Mouse (Mus musculus) testis, adult 2 months (tissue): ENCODE results near the gene Tusc2. TPM values are rescaled to one million over a fixed set of nuclear protein-coding genes. Genes with fewer than 3 reads are reported as not detected.

Source experiments
- H3K27ac ChIP-seq: fragments of 200-500 bp; 2 replicates; pipeline ENCODE4 v1.5.1; 2012; ENCODE audit warnings: low read depth, low read length; ENCODE audit not compliant: control insufficient read depth, insufficient read depth
- H3K27me3 ChIP-seq: fragments of 200-500 bp; 2 replicates; pipeline ENCODE4 v1.6.1; 2012; ENCODE audit warnings: mild to moderate bottlenecking, low read length, moderate library complexity; ENCODE audit not compliant: control insufficient read depth, insufficient read depth
- H3K36me3 ChIP-seq: fragments of 200-500 bp; 2 replicates; pipeline ENCODE4 v1.6.1; 2012; ENCODE audit warnings: mild to moderate bottlenecking, low read length; ENCODE audit not compliant: control insufficient read depth, insufficient read depth
- H3K4me1 ChIP-seq: fragments of 200-500 bp; 2 replicates; pipeline ENCODE4 v1.6.1; 2012; ENCODE audit warnings: low read length; ENCODE audit not compliant: control insufficient read depth, insufficient read depth
- H3K4me3 ChIP-seq: fragments of 200-500 bp; 2 replicates; pipeline ENCODE4 v1.5.1; 2012; ENCODE audit warnings: low read depth, mild to moderate bottlenecking, low read length, moderate library complexity, mixed read lengths; ENCODE audit not compliant: control insufficient read depth
- CTCF ChIP-seq: fragments of 200-500 bp; IDR thresholded peaks from 2 replicates; pipeline ENCODE4 v1.5.1; 2012; ENCODE audit warnings: low read depth, mild to moderate bottlenecking, inconsistent platforms, low read length, moderate library complexity; ENCODE audit not compliant: control insufficient read depth, insufficient read depth, insufficient replicate concordance
- POLR2A ChIP-seq: fragments of 200-500 bp; IDR thresholded peaks from 2 replicates; pipeline ENCODE4 v1.6.1; 2012; ENCODE audit warnings: low read depth, mild to moderate bottlenecking, inconsistent platforms, low read length, moderate library complexity; ENCODE audit not compliant: control insufficient read depth
- polyA plus RNA-seq: library from polyadenylated mRNA; depleted of rRNA; stranded (reverse); fragments of >200 nt; gene quantifications from 2 replicates; pipeline ENCODE4 v1.2.3, GENCODE M21; 2012

Gene Tusc2
- polyA plus RNA-seq, 1 experiment: 28.4 TPM

- Histone ChIP-seq H3K36me3 (no peaks in the 10 kb centered on the region; the same call in 1 of the 2 replicates), H3K27ac (no peak overlapping the region), H3K4me1 (peaks cover 30% of the 10 kb centered on the region), H3K27me3 (no peaks in the 10 kb centered on the region), H3K4me3 (no peak overlapping the region)
- peak; percentile 82; the same call in 1 of the 2 replicates for TF ChIP-seq CTCF
- TF ChIP-seq POLR2A: no peak
These were observed 3.1 kb downstream of the Tusc2 start for GRCm38 (mm10) chr9:107566041-107566709.

- TF ChIP-seq CTCF (no peak), POLR2A (no peak)
- no peaks in the 10 kb centered on the region for H3K27me3 ChIP-seq
- H3K36me3 ChIP-seq: no peaks in the 10 kb centered on the region
- no peak overlapping the region for H3K27ac ChIP-seq
- H3K4me3 ChIP-seq: no peak overlapping the region
- H3K4me1 ChIP-seq: peaks cover 30% of the 10 kb centered on the region
These were observed 3.8 kb downstream of the Tusc2 start for GRCm38 (mm10) chr9:107566855-107567254.

GRCm38 (mm10) chr9:107567702-107568319 is 4.8 kb downstream of the Tusc2 start, which contains the start of gene Hyal2:
Gene Hyal2, plus strand, starts transcription at chr9:107567945.
- H3K4me1 ChIP-seq: peaks cover 28% of the 10 kb centered on the region
- H3K4me3 ChIP-seq: peak within 1 kb of the TSS; percentile 93
- H3K36me3 ChIP-seq: no peaks in the 10 kb centered on the region
- peak within 1 kb of the TSS; percentile 91 for H3K27ac ChIP-seq
- no peak for TF ChIP-seq POLR2A
- TF ChIP-seq CTCF: no peak
- H3K27me3 ChIP-seq: no peaks in the 10 kb centered on the region

- no peaks in the 10 kb centered on the region for H3K27me3 ChIP-seq
- H3K27ac ChIP-seq: peak overlapping the region; percentile 91
- H3K36me3 ChIP-seq: no peaks in the 10 kb centered on the region
- peaks cover 28% of the 10 kb centered on the region for H3K4me1 ChIP-seq
- H3K4me3 ChIP-seq: peak overlapping the region; percentile 93
- TF ChIP-seq POLR2A: 0 out of 2 replicates have a peak, but pooled peaks have one; percentile 21
- TF ChIP-seq CTCF: no peak
These were observed 5.5 kb downstream of the Tusc2 start for GRCm38 (mm10) chr9:107568331-107569261.

GRCm38 (mm10) chr9:107569270-107569669 is 6.2 kb downstream of the Tusc2 start:
- no peaks in the 10 kb centered on the region for H3K27me3 ChIP-seq
- no peaks in the 10 kb centered on the region for H3K36me3 ChIP-seq
- H3K4me3 ChIP-seq: peak overlapping the region; percentile 93
- TF ChIP-seq POLR2A (no peak), CTCF (no peak)
- H3K27ac ChIP-seq: peak overlapping the region; percentile 91
- peaks cover 23% of the 10 kb centered on the region for H3K4me1 ChIP-seq

- Histone ChIP-seq H3K36me3 (no peaks in the 10 kb centered on the region), H3K27ac (no peak overlapping the region), H3K27me3 (no peaks in the 10 kb centered on the region), H3K4me3 (no peak overlapping the region), H3K4me1 (peaks cover 23% of the 10 kb centered on the region)
- TF ChIP-seq CTCF (no peak), POLR2A (no peak)
These were observed 7.0 kb downstream of the Tusc2 start for GRCm38 (mm10) chr9:107570016-107570415.

- H3K27ac ChIP-seq: no peak overlapping the region
- peaks cover 23% of the 10 kb centered on the region for H3K4me1 ChIP-seq
- no peak overlapping the region for H3K4me3 ChIP-seq
- TF ChIP-seq CTCF: no peak
- no peak for TF ChIP-seq POLR2A
- H3K27me3 ChIP-seq: no peaks in the 10 kb centered on the region
- H3K36me3 ChIP-seq: no peaks in the 10 kb centered on the region
These were observed 7.8 kb downstream of the Tusc2 start for GRCm38 (mm10) chr9:107570845-107571244.
